Mouse (Mus musculus) lung, embryonic 16.5 days (tissue): ENCODE measurements at regions not wholly inside any gene's neighbourhood (a gene's known extent, or its start where the extent isn't known, plus 50 kb on each side); places are given as distances from the start of the nearest gene placed in this dataset.
A peak's percentile ranks its signal among the peaks of the same experiment; 100 is the strongest.

ENCODE experiments used
- ATAC-seq: fragments of 200-750 bp; cut with Nextera tagmentation; 2 replicates; pipeline ENCODE4 v1.8.0; 2017; ENCODE audit warnings: low read depth, mild to moderate bottlenecking, moderate library complexity
- H3K27ac ChIP-seq: fragments of 300-500 bp; sonication (generic); 2 replicates; pipeline ENCODE4 v1.5.1; 2014; ENCODE audit warnings: mild to moderate bottlenecking, control low read depth, low read length
- H3K27me3 ChIP-seq: fragments of 300-500 bp; sonication (generic); 2 replicates; pipeline ENCODE4 v1.6.1; 2014; ENCODE audit warnings: low read depth, low read length, mixed read lengths; ENCODE audit not compliant: control insufficient read depth, insufficient read depth
- H3K36me3 ChIP-seq: fragments of 300-500 bp; sonication (generic); 2 replicates; pipeline ENCODE4 v1.6.1; 2014; ENCODE audit warnings: low read length; ENCODE audit not compliant: control insufficient read depth, insufficient read depth
- H3K4me1 ChIP-seq: fragments of 300-500 bp; sonication (generic); replicated peaks from 2 replicates; pipeline ENCODE4 v1.6.1; 2014; ENCODE audit warnings: low read length, mixed read lengths; ENCODE audit not compliant: control insufficient read depth, insufficient read depth
- H3K4me2 ChIP-seq: fragments of 300-500 bp; sonication (generic); 2 replicates; pipeline ENCODE4 v1.6.1; 2014; ENCODE audit warnings: low read depth, low read length, control low read depth
- H3K4me3 ChIP-seq: fragments of 300-500 bp; sonication (generic); 2 replicates; pipeline ENCODE4 v1.5.1; 2014; ENCODE audit warnings: mild to moderate bottlenecking, low read length, control low read depth
- H3K9ac ChIP-seq: fragments of 300-500 bp; sonication (generic); 2 replicates; pipeline ENCODE4 v1.6.1; 2014; ENCODE audit warnings: low read length, control low read depth
- H3K9me3 ChIP-seq: fragments of 300-500 bp; sonication (generic); 2 replicates; pipeline ENCODE4 v1.6.1; 2016; ENCODE audit warnings: low read length; ENCODE audit not compliant: control insufficient read depth
- WGBS: fragments of 180-500 bp; shearing (Covaris S2); extraction: QIAGEN DNeasy Blood & Tissue Kit; methylation state at CpG from one replicate; pipeline ENCODE4 v1.1.7; 2014; 5-methylcytosine and 5-hydroxymethylcytosine counted together

GRCm38 (mm10) chr4:124075551-124075950, 157.7 kb upstream of the 4930535I16Rik start:
- Histone ChIP-seq H3K27me3 (no peaks in the 10 kb centered on the region; the same call in 1 of the 2 replicates), H3K36me3 (no peaks in the 10 kb centered on the region), H3K4me1 (no peaks in the 10 kb centered on the region), H3K27ac (no peak overlapping the region), H3K9me3 (no peaks in the 10 kb centered on the region), H3K4me3 (no peak overlapping the region), H3K4me2 (no peak overlapping the region), H3K9ac (no peak overlapping the region)
- ATAC-seq, result no peak
- WGBS, result 60% methylated on average over 5 of the region's 5 CpGs

- Histone ChIP-seq H3K36me3 (no peaks in the 10 kb centered on the region), H3K4me3 (no peak overlapping the region), H3K9ac (no peak overlapping the region), H3K27me3 (no peaks in the 10 kb centered on the region; the same call in 1 of the 2 replicates), H3K27ac (no peak overlapping the region), H3K9me3 (no peaks in the 10 kb centered on the region), H3K4me2 (no peak overlapping the region), H3K4me1 (no peaks in the 10 kb centered on the region)
- ATAC-seq, result no peak
- WGBS, result 71% methylated on average over 1 of the region's 1 CpGs
Observed at GRCm38 (mm10) chr4:124073646-124074045, 155.8 kb upstream of the 4930535I16Rik start.

GRCm38 (mm10) chr4:124064601-124065000, 146.8 kb upstream of the 4930535I16Rik start:
- 86% methylated on average over 3 of the region's 3 CpGs for WGBS
- Histone ChIP-seq H3K9ac (no peak overlapping the region), H3K36me3 (no peaks in the 10 kb centered on the region), H3K27ac (no peak overlapping the region), H3K4me3 (no peak overlapping the region), H3K27me3 (no peaks in the 10 kb centered on the region), H3K4me1 (no peaks in the 10 kb centered on the region), H3K9me3 (no peaks in the 10 kb centered on the region), H3K4me2 (no peak overlapping the region)
- no peak for ATAC-seq

GRCm38 (mm10) chr4:124063269-124064100, 145.7 kb upstream of the 4930535I16Rik start:
- Histone ChIP-seq H3K4me3 (no peak overlapping the region), H3K27me3 (no peaks in the 10 kb centered on the region), H3K4me2 (no peak overlapping the region), H3K27ac (no peak overlapping the region), H3K9me3 (no peaks in the 10 kb centered on the region), H3K4me1 (no peaks in the 10 kb centered on the region), H3K9ac (no peak overlapping the region), H3K36me3 (no peaks in the 10 kb centered on the region)
- no peak for ATAC-seq
- WGBS, result 67% methylated on average over 4 of the region's 4 CpGs

GRCm38 (mm10) chr4:124057607-124058006, 139.8 kb upstream of the 4930535I16Rik start:
- Histone ChIP-seq H3K4me2 (no peak overlapping the region), H3K27ac (no peak overlapping the region), H3K9ac (no peak overlapping the region), H3K4me1 (no peaks in the 10 kb centered on the region), H3K4me3 (no peak overlapping the region), H3K36me3 (no peaks in the 10 kb centered on the region), H3K9me3 (no peaks in the 10 kb centered on the region), H3K27me3 (no peaks in the 10 kb centered on the region)
- WGBS, result 85% methylated on average over 8 of the region's 8 CpGs
- ATAC-seq, result no peak

- no peak overlapping the region for H3K9ac ChIP-seq
- no peak for ATAC-seq
Observed at GRCm38 (mm10) chr4:124054240-124054760, 136.5 kb upstream of the 4930535I16Rik start.

GRCm38 (mm10) chr4:124053340-124054038, 135.7 kb upstream of the 4930535I16Rik start:
- no peaks in the 10 kb centered on the region for H3K36me3 ChIP-seq
- WGBS, result 73% methylated on average over 2 of the region's 2 CpGs
- ATAC-seq, result no peak

More at GRCm38 (mm10) chr4:124054240-124054760, 136.5 kb upstream of the 4930535I16Rik start:
- 39% methylated on average over 1 of the region's 1 CpGs for WGBS
- H3K36me3 ChIP-seq, result no peaks in the 10 kb centered on the region
- no peaks in the 10 kb centered on the region for H3K4me1 ChIP-seq
- no peaks in the 10 kb centered on the region for H3K9me3 ChIP-seq
- no peaks in the 10 kb centered on the region for H3K27me3 ChIP-seq
- no peak overlapping the region for H3K27ac ChIP-seq
- no peak overlapping the region for H3K4me2 ChIP-seq
- no peak overlapping the region for H3K4me3 ChIP-seq

GRCm38 (mm10) chr4:124052387-124052786, 134.6 kb upstream of the 4930535I16Rik start:
- no peaks in the 10 kb centered on the region for H3K27me3 ChIP-seq
- peak; percentile 67; the same call in 1 of the 2 replicates for ATAC-seq
- no peaks in the 10 kb centered on the region for H3K36me3 ChIP-seq
- no peak overlapping the region; the same call in 1 of the 2 replicates for H3K27ac ChIP-seq
- H3K9ac ChIP-seq, result no peak overlapping the region
- no peak overlapping the region for H3K4me3 ChIP-seq
- H3K4me2 ChIP-seq, result no peak overlapping the region
- H3K4me1 ChIP-seq, result no peaks in the 10 kb centered on the region
- no peaks in the 10 kb centered on the region for H3K9me3 ChIP-seq
- 45% methylated on average over 2 of the region's 2 CpGs for WGBS

More at GRCm38 (mm10) chr4:124053340-124054038, 135.7 kb upstream of the 4930535I16Rik start:
- H3K4me2 ChIP-seq, result no peak overlapping the region
- H3K4me1 ChIP-seq, result no peaks in the 10 kb centered on the region
- no peaks in the 10 kb centered on the region for H3K9me3 ChIP-seq
- no peak overlapping the region for H3K9ac ChIP-seq
- H3K4me3 ChIP-seq, result no peak overlapping the region
- no peak overlapping the region for H3K27ac ChIP-seq
- no peaks in the 10 kb centered on the region for H3K27me3 ChIP-seq

- no peak overlapping the region for H3K4me2 ChIP-seq
- H3K9ac ChIP-seq, result no peak overlapping the region
- WGBS, result 60% methylated on average over 12 of the region's 12 CpGs
- H3K4me3 ChIP-seq, result no peak overlapping the region
- H3K27ac ChIP-seq, result no peak overlapping the region
- no peak for ATAC-seq
- no peaks in the 10 kb centered on the region for H3K9me3 ChIP-seq
- no peaks in the 10 kb centered on the region for H3K27me3 ChIP-seq
- H3K36me3 ChIP-seq, result no peaks in the 10 kb centered on the region
- no peaks in the 10 kb centered on the region for H3K4me1 ChIP-seq
Observed at GRCm38 (mm10) chr4:124048348-124048831, 130.6 kb upstream of the 4930535I16Rik start.
